Mouse (Mus musculus) cerebellum, postnatal 14 days (tissue): ENCODE results near the gene Tenm2.

Experiments
- DNase-seq, 2 experiments: peaks; one replicate each; pipeline ENCODE4 v3.0.0; 2021; ENCODE audit warnings: mixed read lengths in 2 of 2

Tenm2 gene

DNA sequence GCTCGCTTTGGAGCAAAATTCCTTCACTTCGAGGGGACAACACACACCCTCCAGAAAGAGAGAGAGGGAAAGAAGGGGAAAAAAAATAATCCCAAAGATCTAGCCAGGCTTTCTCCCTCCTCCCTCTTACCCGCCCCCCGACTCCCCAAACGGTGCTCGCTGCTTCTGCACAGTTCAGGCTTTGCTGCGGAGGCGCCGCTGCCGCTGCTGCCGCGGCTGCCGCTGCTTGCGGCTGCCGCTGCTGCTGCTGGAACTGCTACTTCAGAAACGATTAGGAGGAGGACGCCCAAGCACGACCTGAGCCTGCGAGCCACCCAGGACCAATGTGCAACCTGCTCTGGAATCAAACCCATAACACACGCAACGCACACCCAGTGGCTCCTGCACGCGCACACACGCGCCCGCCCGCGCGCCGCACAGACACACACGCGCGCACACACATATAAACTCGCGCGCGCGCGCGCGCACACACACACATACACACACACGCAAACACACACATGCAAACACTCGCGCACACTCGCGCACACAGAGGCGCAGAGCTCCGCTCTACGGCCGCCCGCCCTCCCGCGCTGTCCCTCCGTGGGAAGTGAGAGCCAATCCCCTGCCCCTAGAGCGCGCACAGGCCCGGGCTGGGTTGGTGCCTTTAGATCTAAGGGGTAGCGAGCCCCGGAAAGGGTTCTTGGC lies at the start of gene Tenm2:
Gene Tenm2 (minus strand): TSS at position 51 of the 687 bp plus-strand sequence.
- DNase-seq: peak; percentile 82 to 86

- no peak for DNase-seq
Observed at GRCm38 (mm10) chr11:37285186-37285585, 49.4 kb upstream of the Tenm2 start.

- DNase-seq: peak; percentile 37 to 69
Observed at GRCm38 (mm10) chr11:37248796-37249195, 13.0 kb upstream of the Tenm2 start.

GRCm38 (mm10) chr11:37237096-37237725 lies 1.4 kb upstream of the Tenm2 start:
- peak; percentile 75 for DNase-seq

- peak; percentile 74 to 81 for DNase-seq
Observed at GRCm38 (mm10) chr11:37236601-37237083, 878 bp upstream of the Tenm2 start.

DNA sequence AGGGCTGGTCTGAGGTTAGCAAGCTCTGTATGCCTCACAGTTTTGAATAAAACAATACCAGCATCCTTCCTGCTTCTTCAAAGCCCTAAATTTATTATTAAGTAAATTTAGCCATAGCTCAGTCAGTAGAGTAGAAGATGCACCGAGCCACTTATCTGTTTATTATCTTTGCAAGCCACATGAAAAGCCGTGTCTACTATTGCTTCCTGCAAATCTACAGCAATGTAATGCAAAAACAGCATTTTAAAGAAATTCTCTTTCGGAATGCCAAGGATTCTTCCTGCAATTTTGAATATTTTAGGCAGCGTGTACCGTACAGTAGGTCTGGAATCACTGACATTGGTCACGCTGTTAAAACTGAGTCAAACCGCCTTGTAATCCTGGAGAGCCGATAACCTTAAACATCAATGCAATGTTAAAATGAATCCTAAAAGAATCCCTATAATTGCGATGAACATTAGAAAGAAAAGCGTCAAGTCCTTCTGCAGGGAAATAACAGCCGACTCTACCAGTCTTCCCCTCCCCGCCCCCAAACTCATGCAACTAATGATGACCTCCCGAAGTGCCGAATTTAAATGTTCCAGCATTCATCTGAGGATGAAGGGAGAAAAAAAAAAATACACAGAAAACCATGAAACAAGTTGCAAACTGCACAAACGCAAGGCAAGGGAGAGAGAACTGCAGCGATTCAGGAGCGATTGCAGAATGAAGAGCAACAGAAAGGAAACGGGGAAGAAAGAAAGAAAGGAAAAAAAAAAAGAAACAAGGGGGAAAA lies 556 bp downstream of the Tenm2 start:
- peak; percentile 30 to 48 for DNase-seq

- DNase-seq: no peak
Observed at GRCm38 (mm10) chr11:37227404-37227803, 8.4 kb downstream of the Tenm2 start.

DNA sequence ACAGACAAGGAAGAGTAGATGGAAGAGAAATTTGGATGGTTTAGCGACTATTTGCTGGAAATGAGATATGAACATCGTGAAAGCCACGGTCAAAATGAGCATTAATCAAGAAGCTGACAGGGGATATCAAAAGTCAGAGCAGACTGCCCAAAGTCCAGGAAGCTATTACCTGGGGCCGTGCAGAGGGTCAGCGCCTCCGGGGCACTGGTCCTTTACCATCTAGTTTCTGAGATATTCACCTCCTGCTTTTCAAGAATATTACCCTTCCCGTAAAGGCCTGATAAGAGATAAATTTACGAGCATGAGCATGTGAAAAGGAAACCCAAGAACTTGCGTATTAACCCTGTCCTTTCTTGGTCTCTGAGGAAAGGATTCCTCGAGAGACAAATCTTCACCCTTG lies 8.8 kb downstream of the Tenm2 start:
- no peak for DNase-seq

- DNase-seq: no peak
Observed at GRCm38 (mm10) chr11:37222737-37223136, 13.0 kb downstream of the Tenm2 start.

GRCm38 (mm10) chr11:37222056-37222455 lies 13.7 kb downstream of the Tenm2 start:
- peak; percentile 32 to 53 for DNase-seq

DNA sequence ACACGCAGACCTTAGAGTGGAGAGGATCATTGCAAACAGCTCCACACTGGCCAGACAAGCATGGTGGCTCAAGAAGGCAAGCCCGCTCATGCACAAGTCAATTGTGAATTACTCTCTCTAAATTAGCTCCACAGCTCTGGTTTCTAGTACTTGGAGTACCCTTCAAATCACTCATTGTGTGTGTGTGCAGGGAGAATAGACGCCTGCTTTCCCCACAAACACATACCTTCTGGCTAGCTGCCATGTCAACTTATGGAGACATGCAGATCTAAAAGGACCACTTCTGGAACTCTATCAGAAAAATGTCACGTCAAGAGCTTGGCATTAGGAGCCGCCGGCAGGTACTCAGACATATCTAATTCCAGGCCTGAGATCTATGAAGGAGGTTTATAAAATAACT lies 14.8 kb downstream of the Tenm2 start:
- no peak for DNase-seq

GRCm38 (mm10) chr11:37186132-37186531 lies 49.6 kb downstream of the Tenm2 start:
- peak; percentile 73 to 78 for DNase-seq

DNA sequence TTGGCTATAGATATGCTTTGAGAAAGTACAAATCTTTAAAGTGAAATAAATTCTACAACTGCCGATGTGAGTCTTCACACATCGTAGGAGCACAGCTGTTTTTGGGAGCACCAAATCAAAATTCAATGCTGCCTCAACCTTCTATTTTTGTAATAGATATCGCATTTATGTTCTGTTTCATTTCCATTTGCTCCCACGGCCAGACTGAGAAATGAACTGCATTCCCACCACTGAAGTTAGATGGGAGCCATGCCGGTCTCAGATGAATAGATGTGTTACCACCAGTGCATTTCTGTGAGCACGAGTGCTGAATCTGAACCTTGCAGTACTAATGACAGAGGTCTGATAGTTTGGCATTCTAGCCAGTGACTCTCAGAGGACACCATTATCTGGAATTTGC lies 58.3 kb downstream of the Tenm2 start:
- DNase-seq: no peak

DNA sequence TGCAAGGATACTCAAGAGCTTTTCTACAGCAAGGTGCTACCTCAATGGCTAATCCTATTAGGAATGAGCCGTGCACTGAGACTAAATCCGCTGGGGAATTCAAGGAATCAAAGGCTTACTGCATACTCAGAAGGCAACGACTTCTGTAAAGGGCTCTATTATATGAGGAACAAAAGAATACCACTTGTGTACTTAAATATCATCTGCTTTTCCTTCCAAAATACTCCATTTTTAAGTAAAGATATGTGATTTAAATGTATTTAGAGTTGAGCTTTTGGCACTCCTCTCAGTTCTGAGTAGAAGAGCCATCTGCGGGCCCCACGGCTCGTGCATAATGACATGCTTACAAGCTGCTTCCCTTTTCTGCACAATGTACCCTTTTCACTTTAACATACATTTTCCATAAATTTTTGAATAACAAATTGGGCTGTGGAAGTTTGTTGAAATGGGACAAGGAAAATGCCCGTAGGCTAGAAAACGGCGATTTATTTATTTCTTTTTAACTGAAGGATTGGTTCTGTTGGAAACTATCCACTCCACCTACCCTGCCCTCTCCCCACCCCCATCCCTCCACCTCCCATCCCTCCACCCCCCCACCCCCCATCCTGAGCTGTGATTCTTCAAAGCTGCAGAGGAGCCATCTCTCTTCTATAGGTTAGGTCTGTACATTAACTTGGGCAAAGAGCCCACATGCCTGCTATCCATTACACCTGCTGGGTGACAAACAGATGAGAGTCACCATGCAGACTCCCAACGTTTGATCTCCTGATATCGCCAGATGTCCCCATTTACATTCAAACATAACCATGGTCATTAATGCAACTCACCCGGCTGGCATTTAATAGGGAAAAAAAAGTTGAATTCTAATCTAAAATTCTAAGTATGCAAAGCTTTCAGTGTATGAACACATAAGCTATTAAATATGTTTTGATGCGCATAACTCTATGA lies 81.6 kb downstream of the Tenm2 start:
- DNase-seq: peak; percentile 49 to 54

DNA sequence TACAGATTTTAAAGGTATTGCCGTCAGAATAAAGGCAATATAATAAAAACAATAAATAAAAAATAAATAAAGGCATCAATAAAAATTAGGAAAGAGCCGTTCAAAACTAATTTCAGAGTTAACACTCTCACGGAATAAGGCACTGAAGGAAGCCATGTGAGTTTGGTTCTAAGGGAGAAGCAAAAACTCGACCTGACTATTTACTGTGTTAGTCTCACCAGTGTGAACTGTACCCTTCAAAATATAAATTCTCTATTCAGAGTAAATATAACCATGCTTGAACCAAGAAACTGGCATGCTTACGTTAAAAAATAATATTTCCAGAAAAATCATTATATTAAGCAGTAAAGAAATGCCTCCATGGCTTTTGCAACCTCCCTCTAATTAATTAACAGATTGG lies 82.4 kb downstream of the Tenm2 start:
- no peak for DNase-seq

DNA sequence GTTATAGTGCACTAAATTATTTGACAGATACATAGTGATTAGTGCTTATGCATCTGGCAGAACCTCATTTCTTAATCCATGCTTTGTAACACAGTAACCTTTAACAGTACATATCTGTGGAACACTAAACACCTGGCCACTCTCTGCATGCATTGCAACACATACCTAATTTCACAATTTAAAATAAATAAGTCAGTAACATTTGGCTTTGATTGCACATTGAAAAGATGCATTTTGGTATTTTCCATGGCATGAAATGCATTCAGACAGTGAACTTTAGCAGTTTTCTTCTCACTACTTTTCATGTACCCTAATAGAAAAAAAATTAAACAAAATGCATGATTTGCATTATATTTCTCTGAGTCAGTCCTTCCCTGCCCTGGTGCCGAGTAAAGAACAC lies 85.8 kb downstream of the Tenm2 start:
- no peak for DNase-seq

- no peak for DNase-seq
Observed at GRCm38 (mm10) chr11:37143996-37144395, 91.8 kb downstream of the Tenm2 start.

DNA sequence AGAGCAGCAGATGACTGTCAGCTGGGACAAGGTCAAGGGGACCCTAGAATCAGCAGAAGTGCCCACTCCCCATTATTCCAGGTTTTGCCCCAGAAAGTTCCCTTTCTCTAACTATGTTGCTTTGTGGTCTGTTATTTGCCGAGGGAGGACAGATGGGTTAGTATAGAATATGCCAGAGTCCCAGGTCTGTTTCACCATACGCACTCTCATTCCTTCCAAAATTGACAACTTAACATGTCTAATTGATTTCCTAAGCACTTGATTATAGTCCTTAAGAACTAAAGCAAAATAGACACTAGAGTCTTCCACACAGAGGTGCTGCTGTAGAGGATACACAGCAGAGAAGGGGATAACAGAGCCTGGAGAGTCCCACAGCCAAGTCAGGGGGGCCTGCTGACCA lies 92.3 kb downstream of the Tenm2 start:
- DNase-seq: no peak

DNA sequence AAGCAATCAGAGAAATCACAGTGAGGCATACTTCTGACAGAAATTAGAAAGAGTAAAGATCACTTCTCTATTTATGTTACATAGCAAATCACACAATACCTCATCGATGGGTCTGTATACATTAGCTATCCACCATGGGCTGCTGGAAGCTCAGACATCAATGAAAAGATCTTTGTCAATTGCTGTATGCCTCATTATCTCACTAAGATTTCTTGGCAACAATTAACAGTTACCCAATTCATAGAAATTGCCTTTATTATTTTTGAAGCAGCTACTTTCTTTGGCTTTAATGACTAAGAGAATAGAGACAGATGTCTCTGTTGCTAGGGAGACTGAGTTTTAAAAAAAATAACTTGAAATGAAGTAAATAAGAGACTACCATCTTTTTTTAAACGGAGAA lies 106.9 kb downstream of the Tenm2 start:
- no peak for DNase-seq

DNA sequence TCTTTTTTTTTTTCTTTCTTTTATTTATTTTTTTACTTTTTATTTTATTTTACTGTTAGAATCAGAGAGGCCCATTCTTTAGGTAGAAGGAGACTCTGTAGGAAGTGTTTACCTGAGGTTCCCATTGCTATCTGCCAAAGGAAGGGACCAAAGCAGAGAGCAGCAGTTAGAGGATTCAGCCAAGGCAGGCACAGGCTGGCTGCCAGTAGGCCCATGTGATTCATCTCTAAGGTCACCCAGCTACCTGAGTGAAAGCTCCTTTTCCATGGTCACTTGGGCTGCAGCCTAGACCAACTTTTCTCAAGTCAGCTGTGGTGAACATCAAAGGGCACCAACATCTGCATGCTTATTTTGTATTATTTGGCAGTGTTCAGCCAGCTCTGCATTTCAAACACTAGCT lies 117.7 kb downstream of the Tenm2 start:
- peak; percentile 58 to 60 for DNase-seq

DNA sequence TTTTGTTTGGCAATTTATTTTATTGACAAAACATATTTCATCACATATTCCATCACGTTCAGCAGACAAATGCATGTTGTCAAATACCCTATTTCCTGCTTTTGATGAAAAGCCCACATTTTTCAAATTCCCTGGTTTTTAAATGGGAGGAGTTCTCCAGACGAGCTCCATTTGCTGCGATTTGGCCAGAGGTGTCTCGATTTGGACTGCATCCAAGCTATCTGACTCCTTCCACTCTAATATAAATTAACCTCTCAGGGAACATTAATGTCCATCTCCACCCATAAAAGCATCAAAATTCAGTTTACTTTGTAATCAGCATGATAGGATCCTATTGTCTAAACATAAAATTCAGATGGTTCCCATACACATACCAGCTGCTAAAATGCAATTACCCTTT lies 120.6 kb downstream of the Tenm2 start:
- DNase-seq: peak in 1 of 2 experiments; percentile 8

GRCm38 (mm10) chr11:37107069-37107468 lies 128.7 kb downstream of the Tenm2 start:
- DNase-seq: no peak

GRCm38 (mm10) chr11:37079403-37079802 lies 156.4 kb downstream of the Tenm2 start:
- DNase-seq: no peak
